Mouse (Mus musculus): ENCODE results near the gene Arhgef2.

DNA sequence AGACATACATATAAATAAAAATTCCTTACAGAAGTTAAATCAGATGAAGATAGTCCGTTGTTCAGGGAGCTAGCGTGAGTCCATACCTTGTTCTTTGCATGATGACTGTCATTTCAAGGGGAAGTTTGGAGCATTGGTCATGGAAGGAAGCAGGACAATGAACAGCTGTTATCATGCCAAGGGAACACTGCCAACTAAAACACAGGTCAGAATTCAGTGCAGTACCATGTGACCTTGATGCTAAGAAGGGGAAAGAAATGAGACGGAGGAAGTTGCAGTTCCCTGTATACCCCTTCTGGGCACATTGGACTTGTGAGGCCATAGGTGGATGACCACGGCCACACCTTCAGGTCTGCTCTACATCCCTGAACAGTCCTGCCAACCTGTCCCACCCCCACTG is 48.9 kb downstream of the Arhgef2 start:
- TF ChIP-seq POLR2A (IDR thresholded peaks at IDR 0.05; ENCODE audit: low read depth, low read length): no peak
- TF ChIP-seq CTCF (conservative IDR thresholded peaks at IDR 0.05; ENCODE audit: insufficient read depth, insufficient read length, low read depth, low read length): no peak
